Mouse (Mus musculus) E14TG2a.4 (cell line): ENCODE results near the gene Hist2h3c2.
"Not testable (repeated sequence)": the region's sequence is repeated elsewhere in the genome, so short reads cannot be mapped to it uniquely, and the experiment has no call there.

Experiments
- H3K27me3 ChIP-seq: 2 replicates; pipeline ENCODE4 v1.6.1; 2014; ENCODE audit warnings: low read length, control low read depth; ENCODE audit not compliant: insufficient read depth
- H3K36me3 ChIP-seq: 2 replicates; pipeline ENCODE4 v1.6.1; 2014; ENCODE audit warnings: low read length, control low read depth; ENCODE audit not compliant: insufficient read depth
- H3K4me1 ChIP-seq: replicated peaks from 2 replicates; pipeline ENCODE4 v1.6.1; 2014; ENCODE audit warnings: low read depth, low read length, control low read depth
- H3K4me3 ChIP-seq: replicated peaks from 2 replicates; pipeline ENCODE4 v1.5.1; 2014; ENCODE audit warnings: mild to moderate bottlenecking, low read length
- H3K9me3 ChIP-seq: 2 replicates; pipeline ENCODE4 v1.6.1; 2014; ENCODE audit warnings: low read length, control low read depth
- CTCF ChIP-seq: conservative IDR thresholded peaks from 2 replicates; pipeline ENCODE4 v1.5.1; 2014; ENCODE audit warnings: low read length
- NANOG ChIP-seq: IDR thresholded peaks from 2 replicates; pipeline ENCODE4 v1.6.1; 2014; ENCODE audit warnings: borderline replicate concordance, low read length, mixed read lengths
- POU5F1 ChIP-seq: IDR thresholded peaks from 2 replicates; pipeline ENCODE4 v1.6.1; 2014; ENCODE audit warnings: low read length, borderline replicate concordance

The Hist2h3c2 gene

GRCm38 (mm10) chr3:96238954-96239793 lies at the start of gene Hist2h3c2:
TSS of gene Hist2h3c2 (minus strand) at chr3:96239127.
- not testable (repeated sequence) for H3K27me3 ChIP-seq, H3K9me3 ChIP-seq
- H3K36me3 ChIP-seq, result peaks cover 26% of the 10 kb centered on the region; the same call in 1 of the 2 replicates
- H3K4me3 ChIP-seq, result peak within 1 kb of the TSS; percentile 81
- peaks cover 55% of the 10 kb centered on the region for H3K4me1 ChIP-seq

- not testable (repeated sequence) for H3K27me3 ChIP-seq, H3K4me3 ChIP-seq, H3K36me3 ChIP-seq
- Histone ChIP-seq H3K4me1 (peaks cover 35% of the 10 kb centered on the region), H3K9me3 (peaks cover 11% of the 10 kb centered on the region)
- peak; percentile 85 for TF ChIP-seq CTCF
Measured at GRCm38 (mm10) chr3:96287334-96287733, 48.4 kb upstream of the Hist2h3c2 start.

GRCm38 (mm10) chr3:96284457-96284856 lies 45.5 kb upstream of the Hist2h3c2 start:
- H3K9me3 ChIP-seq, result peaks cover 11% of the 10 kb centered on the region
- H3K4me1 ChIP-seq, result peaks cover 36% of the 10 kb centered on the region
- TF ChIP-seq CTCF, result peak; percentile 44
- TF ChIP-seq NANOG, result no peak
- TF ChIP-seq POU5F1, result no peak
- no peak overlapping the region for H3K4me3 ChIP-seq
- H3K27me3 ChIP-seq, result peaks cover 3% of the 10 kb centered on the region; the same call in 1 of the 2 replicates
- no peaks in the 10 kb centered on the region for H3K36me3 ChIP-seq

GRCm38 (mm10) chr3:96280660-96281059 lies 41.7 kb upstream of the Hist2h3c2 start:
- no peak for TF ChIP-seq POU5F1
- TF ChIP-seq CTCF, result 0 out of 2 replicates have a peak, but pooled peaks have one; percentile 15
- H3K4me3 ChIP-seq, result no peak overlapping the region

GRCm38 (mm10) chr3:96277800-96278624 lies 39.1 kb upstream of the Hist2h3c2 start:
- TF ChIP-seq CTCF (peak; percentile 70), POU5F1 (no peak)
- peak overlapping the region; percentile 82 for H3K4me3 ChIP-seq
- H3K4me1 ChIP-seq, result peaks cover 52% of the 10 kb centered on the region
- H3K9me3 ChIP-seq, result no peaks in the 10 kb centered on the region
- no peaks in the 10 kb centered on the region for H3K36me3 ChIP-seq
- no peaks in the 10 kb centered on the region for H3K27me3 ChIP-seq

More at GRCm38 (mm10) chr3:96280660-96281059, 41.7 kb upstream of the Hist2h3c2 start:
- Histone ChIP-seq H3K4me1 (peaks cover 48% of the 10 kb centered on the region), H3K27me3 (peaks cover 3% of the 10 kb centered on the region; the same call in 1 of the 2 replicates), H3K36me3 (no peaks in the 10 kb centered on the region), H3K9me3 (no peaks in the 10 kb centered on the region)

GRCm38 (mm10) chr3:96277428-96277799 lies 38.5 kb upstream of the Hist2h3c2 start:
- H3K9me3 ChIP-seq, result no peaks in the 10 kb centered on the region
- no peaks in the 10 kb centered on the region for H3K36me3 ChIP-seq
- TF ChIP-seq CTCF, result peak; percentile 30; the same call in 1 of the 2 replicates
- no peak for TF ChIP-seq NANOG
- H3K27me3 ChIP-seq, result no peaks in the 10 kb centered on the region
- peak overlapping the region; percentile 82 for H3K4me3 ChIP-seq
- peaks cover 52% of the 10 kb centered on the region for H3K4me1 ChIP-seq

- H3K36me3 ChIP-seq, result no peaks in the 10 kb centered on the region
- TF ChIP-seq NANOG, result no peak
- no peak for TF ChIP-seq CTCF
- no peak for TF ChIP-seq POU5F1
- peaks cover 34% of the 10 kb centered on the region for H3K4me1 ChIP-seq
- no peaks in the 10 kb centered on the region for H3K27me3 ChIP-seq
- H3K4me3 ChIP-seq, result peak overlapping the region; percentile 78
- H3K9me3 ChIP-seq, result no peaks in the 10 kb centered on the region
Measured at GRCm38 (mm10) chr3:96273591-96274465, 34.9 kb upstream of the Hist2h3c2 start.
